Mouse (Mus musculus) right cerebral cortex, adult 2 months (tissue): ENCODE measurements around the gene Vmn1r74.
"Not testable (repeated sequence)": the region's sequence is repeated elsewhere in the genome, so short reads cannot be mapped to it uniquely, and the experiment has no call there.

Experiments used
- DNase-seq, 2 experiments: peaks; one replicate each; pipeline ENCODE4 v3.0.0; 2021 to 2022; ENCODE audit warnings: low spot score in 2 of 2

The Vmn1r74 gene

GRCm38 (mm10) chr7:11833680-11834079 is at the start of gene Vmn1r74:
Gene Vmn1r74 (plus strand): TSS chr7:11833980.
- DNase-seq: no peak

- DNase-seq: no peak
Measured at GRCm38 (mm10) chr7:11813751-11814150, 20.0 kb upstream of the Vmn1r74 start.

GRCm38 (mm10) chr7:11822166-11822565 is 11.6 kb upstream of the Vmn1r74 start:
- no peak for DNase-seq

GRCm38 (mm10) chr7:11823246-11823645 is 10.5 kb upstream of the Vmn1r74 start:
- DNase-seq: not testable (repeated sequence)

- no peak for DNase-seq
Measured at GRCm38 (mm10) chr7:11874330-11874729, 40.5 kb downstream of the Vmn1r74 start, which contains the start of gene Vmn1r75. Gene Vmn1r75 (plus strand): TSS chr7:11874630.
